Mouse (Mus musculus): Measurements from ENCODE around the gene Nedd9.

DNA sequence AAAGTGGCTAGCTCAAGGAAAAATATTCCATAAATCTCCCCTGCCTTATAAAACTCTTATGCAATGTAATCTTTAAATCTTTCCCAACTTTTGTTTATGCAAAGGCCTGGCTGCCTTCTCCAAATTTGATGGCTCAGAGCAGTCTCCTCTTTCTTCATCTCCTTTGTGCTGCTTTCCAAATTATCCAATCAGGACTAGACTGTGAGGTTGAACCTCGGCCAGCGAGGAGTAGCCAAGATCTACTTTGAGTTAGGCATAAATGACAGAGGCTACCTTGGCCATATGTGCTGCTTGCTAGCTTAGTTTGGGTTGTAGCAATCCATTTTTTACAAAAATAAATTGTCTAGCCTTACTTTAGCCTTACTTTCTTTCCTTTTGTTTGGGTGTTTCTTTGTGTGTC lies 95.0 kb downstream of the Nedd9 start:
- TF ChIP-seq CTCF (IDR thresholded peaks at IDR 0.05; ENCODE audit: low read depth, low read length) (no peak), POLR2A (IDR thresholded peaks at IDR 0.05; ENCODE audit: borderline replicate concordance, low read depth, low read length) (no peak)

Data from bone marrow macrophage, adult 2 months (primary cell).